Mouse (Mus musculus): ENCODE data around the gene Mylk3. TPM values are rescaled to one million over a fixed set of nuclear protein-coding genes. Genes with fewer than 3 reads are reported as not detected.

Gene Mylk3
- polyA plus RNA-seq, 1 experiment from 2014 or later = 0.13 TPM

GRCm38 (mm10) chr8:85339871-85340573 lies 46.1 kb downstream of the Mylk3 start:
- WGBS = 63% methylated on average over 5 of the region's 5 CpGs
- H3K36me3 ChIP-seq (ENCODE audit: control insufficient read depth, insufficient read depth, low read length) = no peaks in the 10 kb centered on the region
- ATAC-seq (ENCODE audit: low FRiP score, low TSS enrichment) = no peak
- H3K9ac ChIP-seq (ENCODE audit: low read length) = no peak overlapping the region
- no peak for TF ChIP-seq EP300 (optimal IDR thresholded peaks at IDR 0.05)
- TF ChIP-seq CTCF (IDR thresholded peaks at IDR 0.05; ENCODE audit: low read depth) = no peak
- H3K27me3 ChIP-seq (ENCODE audit: control insufficient read depth, insufficient read depth, low read length) = no peaks in the 10 kb centered on the region
- H3K4me2 ChIP-seq (replicated peaks; ENCODE audit: low read depth) = no peak overlapping the region
- H3K27ac ChIP-seq (replicated peaks) = no peak overlapping the region
- H3K4me3 ChIP-seq (ENCODE audit: low read depth, low read length) = no peak overlapping the region
- no peak for DNase-seq (ENCODE audit: low spot score)
- no peaks in the 10 kb centered on the region for H3K4me1 ChIP-seq (replicated peaks; ENCODE audit: control insufficient read depth, insufficient read depth)
- H3K9me3 ChIP-seq (ENCODE audit: control insufficient read depth, low read length) = no peaks in the 10 kb centered on the region

GRCm38 (mm10) chr8:85337681-85338080 lies 48.5 kb downstream of the Mylk3 start:
- no peak overlapping the region for H3K27ac ChIP-seq (replicated peaks)
- no peaks in the 10 kb centered on the region for H3K4me1 ChIP-seq (replicated peaks; ENCODE audit: control insufficient read depth, insufficient read depth)
- no peaks in the 10 kb centered on the region for H3K36me3 ChIP-seq (ENCODE audit: control insufficient read depth, insufficient read depth, low read length)
- TF ChIP-seq EP300 (optimal IDR thresholded peaks at IDR 0.05) = no peak
- no peak overlapping the region for H3K4me2 ChIP-seq (replicated peaks; ENCODE audit: low read depth)
- H3K27me3 ChIP-seq (ENCODE audit: control insufficient read depth, insufficient read depth, low read length) = no peaks in the 10 kb centered on the region
- no peak overlapping the region for H3K4me3 ChIP-seq (ENCODE audit: low read depth, low read length)
- no peaks in the 10 kb centered on the region for H3K9me3 ChIP-seq (ENCODE audit: control insufficient read depth, low read length)
- H3K9ac ChIP-seq (ENCODE audit: low read length) = no peak overlapping the region
- WGBS = 50% methylated on average over 4 of the region's 4 CpGs
- ATAC-seq (ENCODE audit: low FRiP score, low TSS enrichment) = no peak
- DNase-seq (ENCODE audit: low spot score) = no peak

- no peak overlapping the region for H3K27ac ChIP-seq (replicated peaks)
- H3K9ac ChIP-seq (ENCODE audit: low read length) = no peak overlapping the region
- WGBS = 70% methylated on average over 6 of the region's 6 CpGs
- H3K4me3 ChIP-seq (ENCODE audit: low read depth, low read length) = no peak overlapping the region
- no peak for DNase-seq (ENCODE audit: low spot score)
- no peak overlapping the region for H3K4me2 ChIP-seq (replicated peaks; ENCODE audit: low read depth)
- no peak for ATAC-seq (ENCODE audit: low FRiP score, low TSS enrichment)
- H3K4me1 ChIP-seq (replicated peaks; ENCODE audit: control insufficient read depth, insufficient read depth) = no peaks in the 10 kb centered on the region
- no peaks in the 10 kb centered on the region for H3K36me3 ChIP-seq (ENCODE audit: control insufficient read depth, insufficient read depth, low read length)
- H3K27me3 ChIP-seq (ENCODE audit: control insufficient read depth, insufficient read depth, low read length) = no peaks in the 10 kb centered on the region
- TF ChIP-seq CTCF (IDR thresholded peaks at IDR 0.05; ENCODE audit: low read depth) = no peak
- no peak for TF ChIP-seq EP300 (optimal IDR thresholded peaks at IDR 0.05)
- no peaks in the 10 kb centered on the region for H3K9me3 ChIP-seq (ENCODE audit: control insufficient read depth, low read length)
These were observed 49.8 kb downstream of the Mylk3 start for GRCm38 (mm10) chr8:85336211-85336933.

GRCm38 (mm10) chr8:85335105-85335504 lies 51.0 kb downstream of the Mylk3 start:
- no peak overlapping the region for H3K4me2 ChIP-seq (replicated peaks; ENCODE audit: low read depth)
- no peaks in the 10 kb centered on the region for H3K27me3 ChIP-seq (ENCODE audit: control insufficient read depth, insufficient read depth, low read length)
- H3K27ac ChIP-seq (replicated peaks) = no peak overlapping the region
- ATAC-seq (ENCODE audit: low FRiP score, low TSS enrichment) (no peak), DNase-seq (ENCODE audit: low spot score) (no peak)
- no peak overlapping the region for H3K4me3 ChIP-seq (ENCODE audit: low read depth, low read length)
- no peak overlapping the region for H3K9ac ChIP-seq (ENCODE audit: low read length)
- no peaks in the 10 kb centered on the region for H3K9me3 ChIP-seq (ENCODE audit: control insufficient read depth, low read length)
- TF ChIP-seq CTCF (IDR thresholded peaks at IDR 0.05; ENCODE audit: low read depth) = no peak
- no peak for TF ChIP-seq EP300 (optimal IDR thresholded peaks at IDR 0.05)
- no peaks in the 10 kb centered on the region for H3K4me1 ChIP-seq (replicated peaks; ENCODE audit: control insufficient read depth, insufficient read depth)
- no peaks in the 10 kb centered on the region for H3K36me3 ChIP-seq (ENCODE audit: control insufficient read depth, insufficient read depth, low read length)

GRCm38 (mm10) chr8:85329506-85329905 lies 56.6 kb downstream of the Mylk3 start:
- Histone ChIP-seq H3K4me3 (ENCODE audit: low read depth, low read length) (no peak overlapping the region), H3K27me3 (ENCODE audit: control insufficient read depth, insufficient read depth, low read length) (no peaks in the 10 kb centered on the region), H3K4me1 (replicated peaks; ENCODE audit: control insufficient read depth, insufficient read depth) (no peaks in the 10 kb centered on the region), H3K9me3 (ENCODE audit: control insufficient read depth, low read length) (no peaks in the 10 kb centered on the region), H3K9ac (ENCODE audit: low read length) (no peak overlapping the region), H3K36me3 (ENCODE audit: control insufficient read depth, insufficient read depth, low read length) (no peaks in the 10 kb centered on the region), H3K27ac (replicated peaks) (no peak overlapping the region), H3K4me2 (replicated peaks; ENCODE audit: low read depth) (no peak overlapping the region)
- WGBS = 82% methylated on average over 1 of the region's 1 CpGs
- DNase-seq (ENCODE audit: low spot score) (no peak), ATAC-seq (ENCODE audit: low FRiP score, low TSS enrichment) (no peak)
- TF ChIP-seq CTCF (IDR thresholded peaks at IDR 0.05; ENCODE audit: low read depth) (no peak), EP300 (optimal IDR thresholded peaks at IDR 0.05) (no peak)

GRCm38 (mm10) chr8:85327036-85327435 lies 59.1 kb downstream of the Mylk3 start:
- no peak overlapping the region for H3K4me3 ChIP-seq (ENCODE audit: low read depth, low read length)
- H3K4me1 ChIP-seq (replicated peaks; ENCODE audit: control insufficient read depth, insufficient read depth) = no peaks in the 10 kb centered on the region
- no peaks in the 10 kb centered on the region for H3K36me3 ChIP-seq (ENCODE audit: control insufficient read depth, insufficient read depth, low read length)
- no peaks in the 10 kb centered on the region for H3K9me3 ChIP-seq (ENCODE audit: control insufficient read depth, low read length)
- TF ChIP-seq EP300 (optimal IDR thresholded peaks at IDR 0.05) = no peak
- no peak for TF ChIP-seq CTCF (IDR thresholded peaks at IDR 0.05; ENCODE audit: low read depth)
- ATAC-seq (ENCODE audit: low FRiP score, low TSS enrichment) (no peak), DNase-seq (ENCODE audit: low spot score) (no peak)
- no peak overlapping the region for H3K9ac ChIP-seq (ENCODE audit: low read length)
- no peak overlapping the region for H3K27ac ChIP-seq (replicated peaks)
- no peak overlapping the region for H3K4me2 ChIP-seq (replicated peaks; ENCODE audit: low read depth)
- no peaks in the 10 kb centered on the region for H3K27me3 ChIP-seq (ENCODE audit: control insufficient read depth, insufficient read depth, low read length)
- 71% methylated on average over 9 of the region's 9 CpGs for WGBS

Measured in stomach, postnatal 0 days (tissue).